Mouse (Mus musculus) C2C12 (cell line): ENCODE data around the gene AI413582.

Source experiments
- CTCF ChIP-seq: IDR thresholded peaks from one replicate; pipeline ENCODE4 v1.5.1; 2011; ENCODE audit not compliant: control insufficient read depth, insufficient read depth, insufficient read length
- MAX ChIP-seq: IDR thresholded peaks from one replicate; pipeline ENCODE4 v1.6.1; 2011; ENCODE audit warnings: mild to moderate bottlenecking, control low read depth
- USF1 ChIP-seq: IDR thresholded peaks from one replicate; pipeline ENCODE4 v1.6.1; 2011; ENCODE audit warnings: low read depth, mild to moderate bottlenecking, control low read depth, moderate library complexity

GRCm38 (mm10) chr17:27541261-27541660 is 24.3 kb downstream of the AI413582 start:
- TF ChIP-seq MAX (no peak), CTCF (no peak), USF1 (no peak)
